Mouse (Mus musculus) forebrain, embryonic 15.5 days (tissue): ENCODE data around the gene Acot5. TPM values are rescaled to one million over a fixed set of nuclear protein-coding genes. Genes with fewer than 3 reads are reported as not detected.
A peak's percentile ranks its signal among the peaks of the same experiment; 100 is the strongest.
"Not testable (repeated sequence)": the region's sequence is repeated elsewhere in the genome, so short reads cannot be mapped to it uniquely, and the experiment has no call there.

Experiments
- ATAC-seq: fragments of 200-750 bp; cut with Nextera tagmentation; replicated peaks from 2 replicates; pipeline ENCODE4 v1.8.0; 2017; ENCODE audit warnings: mild to moderate bottlenecking, moderate TSS enrichment, moderate library complexity
- H3K27ac ChIP-seq: fragments of 300-500 bp; sonication (generic); replicated peaks from 2 replicates; pipeline ENCODE4 v1.5.1; 2015; ENCODE audit warnings: mild to moderate bottlenecking, inconsistent platforms
- H3K27me3 ChIP-seq: fragments of 300-500 bp; sonication (generic); 2 replicates; pipeline ENCODE4 v1.6.1; 2015; ENCODE audit warnings: inconsistent platforms
- H3K36me3 ChIP-seq: fragments of 300-500 bp; sonication (generic); 2 replicates; pipeline ENCODE4 v1.6.1; 2015; ENCODE audit warnings: mild to moderate bottlenecking, inconsistent platforms
- H3K4me1 ChIP-seq: fragments of 300-500 bp; sonication (generic); 2 replicates; pipeline ENCODE4 v1.6.1; 2015; ENCODE audit warnings: inconsistent platforms
- H3K4me2 ChIP-seq: fragments of 300-500 bp; sonication (generic); replicated peaks from 2 replicates; pipeline ENCODE4 v1.6.1; 2015; ENCODE audit warnings: mild to moderate bottlenecking, inconsistent platforms
- H3K4me3 ChIP-seq: fragments of 300-500 bp; sonication (generic); 2 replicates; pipeline ENCODE4 v1.5.1; 2015; ENCODE audit warnings: mild to moderate bottlenecking, inconsistent platforms
- H3K9ac ChIP-seq: fragments of 300-500 bp; sonication (generic); replicated peaks from 2 replicates; pipeline ENCODE4 v1.6.1; 2015; ENCODE audit warnings: mild to moderate bottlenecking, inconsistent platforms
- H3K9me3 ChIP-seq: fragments of 300-500 bp; sonication (generic); 2 replicates; pipeline ENCODE4 v1.6.1; 2016; ENCODE audit warnings: inconsistent platforms
- WGBS: fragments of 180-500 bp; shearing (Covaris S2); methylation state at CpG from one replicate; pipeline ENCODE4 v1.1.7; 2015; ENCODE audit warnings: mixed read lengths; 5-methylcytosine and 5-hydroxymethylcytosine counted together
- polyA plus RNA-seq: library from polyadenylated mRNA; unstranded; fragments of >200 nt; fragmentation: Nextera tagmentation; extraction: Ambion mirVana; gene quantifications from 2 replicates; pipeline ENCODE4 v1.2.1, GENCODE M21; 2015

Gene Acot5
- 0.32 TPM in 1 of 2 replicates, not detected in the other for polyA plus RNA-seq

DNA sequence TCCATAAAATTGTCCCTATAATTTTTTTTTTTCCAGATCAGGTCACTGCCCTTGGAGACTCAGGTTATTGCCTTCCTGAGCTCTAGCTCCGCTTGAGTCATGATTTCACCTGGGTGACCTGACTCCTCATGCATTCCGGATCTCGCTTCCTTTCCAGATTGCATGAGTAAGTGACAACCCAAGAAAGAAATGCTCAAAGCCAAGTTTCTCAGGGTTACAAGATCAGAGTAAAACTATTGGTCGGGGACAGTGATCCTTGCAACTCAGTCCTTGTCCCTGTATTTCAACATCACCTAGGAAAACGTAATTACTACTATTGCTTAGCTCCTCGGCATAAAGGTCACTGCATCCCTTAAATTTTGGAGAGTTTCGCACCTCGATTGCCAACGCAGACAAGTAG lies at the start of gene Acot5:
TSS of gene Acot5 (plus strand) at position 340 of the 400 bp plus-strand sequence.
- Histone ChIP-seq H3K36me3 (no peaks in the 10 kb centered on the region), H3K9ac (peak within 1 kb of the TSS; percentile 24; the same call in 1 of the 2 replicates), H3K27me3 (peaks cover 16% of the 10 kb centered on the region), H3K4me2 (peak within 1 kb of the TSS; percentile 55), H3K9me3 (no peaks in the 10 kb centered on the region), H3K4me1 (0 out of 2 replicates have a peak, but pooled peaks cover 4% of the 10 kb centered on the region), H3K27ac (no peak within 1 kb of the TSS), H3K4me3 (peak within 1 kb of the TSS; percentile 43)
- ATAC-seq: no peak
- 61% methylated on average over 9 of the region's 9 CpGs for WGBS

DNA sequence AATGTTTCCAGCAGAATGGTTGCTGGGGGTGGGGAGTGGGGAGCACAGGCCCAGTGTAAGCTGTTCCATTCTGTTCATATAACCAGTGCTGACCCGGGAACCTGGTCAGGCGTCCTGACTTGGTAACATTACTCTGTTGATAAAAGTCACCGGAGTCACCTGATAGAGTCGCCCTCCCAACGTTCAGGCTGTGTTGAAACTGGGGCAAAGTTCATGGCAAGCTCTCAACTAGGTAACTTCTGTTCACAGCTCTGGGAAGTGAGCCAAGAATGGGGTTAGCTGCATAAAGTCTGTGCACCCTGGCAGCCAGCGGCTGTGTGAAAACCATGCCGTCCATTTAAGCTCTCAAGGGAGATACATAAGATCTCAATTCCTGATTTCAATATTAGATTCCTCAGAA lies 48.6 kb upstream of the Acot5 start:
- not testable (repeated sequence) for H3K9ac ChIP-seq, ATAC-seq, H3K4me3 ChIP-seq, H3K27ac ChIP-seq, H3K4me2 ChIP-seq, H3K27me3 ChIP-seq, H3K36me3 ChIP-seq, H3K4me1 ChIP-seq, H3K9me3 ChIP-seq
- 52% methylated on average over 7 of the region's 7 CpGs for WGBS

DNA sequence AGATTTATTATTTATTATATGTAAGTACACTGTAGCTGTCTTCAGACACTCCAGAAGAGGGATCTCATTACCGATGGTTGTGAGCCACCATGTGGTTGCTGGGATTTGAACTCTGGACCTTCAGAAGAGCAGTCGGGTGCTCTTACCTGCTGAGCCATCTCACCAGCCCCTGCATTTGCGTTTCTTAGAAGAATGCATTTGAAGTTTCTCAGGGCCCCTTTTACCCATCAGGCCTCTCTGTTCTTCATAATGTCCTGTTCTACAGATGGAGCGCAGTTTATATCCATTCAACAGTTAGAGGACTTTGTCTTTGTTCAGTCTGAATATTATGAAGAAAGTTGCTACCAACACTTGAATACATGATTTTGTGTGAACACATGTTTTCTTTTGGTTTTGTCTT lies 46.9 kb upstream of the Acot5 start:
- not testable (repeated sequence) for H3K4me1 ChIP-seq, H3K9me3 ChIP-seq, H3K4me3 ChIP-seq, H3K36me3 ChIP-seq, H3K4me2 ChIP-seq, H3K27ac ChIP-seq, H3K27me3 ChIP-seq, H3K9ac ChIP-seq, ATAC-seq
- 90% methylated on average over 4 of the region's 4 CpGs for WGBS

DNA sequence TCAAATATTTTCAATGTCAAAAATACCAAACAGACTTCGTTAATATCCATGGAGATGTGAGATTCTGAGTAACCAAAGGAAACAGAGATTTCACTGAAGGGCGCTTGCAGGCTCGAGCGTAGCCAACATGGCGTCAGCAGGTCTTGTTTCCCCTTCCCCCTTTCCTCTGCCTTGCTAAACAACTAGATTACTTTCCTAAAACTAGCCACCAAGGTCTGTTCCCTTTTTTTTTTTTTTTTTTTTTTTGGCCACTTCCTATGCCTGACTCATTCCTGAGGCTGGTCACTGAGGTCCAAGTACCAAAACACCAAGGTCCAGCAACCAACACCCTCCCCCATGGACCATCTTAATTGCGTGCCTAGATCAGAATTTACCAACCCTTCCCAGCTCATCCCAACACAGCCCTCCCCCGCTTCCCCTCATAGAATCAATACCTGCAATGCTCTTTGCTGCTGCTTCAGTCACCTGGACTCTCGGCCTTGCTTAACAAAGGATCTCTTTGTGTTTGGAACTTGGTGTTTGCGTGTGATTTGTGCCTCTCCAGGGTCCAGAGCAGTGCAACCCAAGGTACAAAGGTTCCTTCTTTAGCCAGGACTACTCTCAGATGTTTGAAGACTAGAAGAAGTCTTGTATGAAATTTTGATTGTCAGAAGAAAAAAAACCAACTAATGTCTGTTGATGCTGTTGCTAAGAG lies 45.9 kb upstream of the Acot5 start:
- 87% methylated on average over 9 of the region's 9 CpGs for WGBS

DNA sequence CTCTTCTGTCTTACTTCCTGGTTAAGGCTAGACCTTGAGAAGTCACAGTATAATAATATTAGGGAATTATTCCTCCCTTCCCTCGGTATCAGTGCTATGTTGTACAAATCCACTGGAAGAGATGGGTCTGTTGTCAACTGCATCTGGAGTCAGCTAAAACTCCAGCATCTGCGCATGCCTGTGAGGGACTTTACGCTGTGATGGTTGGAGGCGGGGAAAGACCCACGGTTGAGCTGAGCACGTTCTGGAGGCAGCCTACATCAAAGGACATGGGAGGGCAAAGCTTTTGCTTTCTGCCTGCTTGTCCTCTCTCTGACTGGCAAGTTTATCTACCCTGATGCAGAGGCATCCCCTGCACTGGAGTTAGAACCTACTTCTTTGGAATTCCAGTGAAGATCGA lies 43.2 kb upstream of the Acot5 start:
- no peak overlapping the region for H3K4me3 ChIP-seq
- ATAC-seq: no peak
- H3K9me3 ChIP-seq: no peaks in the 10 kb centered on the region
- H3K4me2 ChIP-seq: no peak overlapping the region
- no peaks in the 10 kb centered on the region for H3K4me1 ChIP-seq
- H3K27me3 ChIP-seq: no peaks in the 10 kb centered on the region
- no peak overlapping the region for H3K27ac ChIP-seq
- no peaks in the 10 kb centered on the region for H3K36me3 ChIP-seq
- H3K9ac ChIP-seq: no peak overlapping the region
- WGBS: 85% methylated on average over 7 of the region's 7 CpGs

More for the DNA sequence above, 45.9 kb upstream of the Acot5 start:
- ATAC-seq: no peak
- no peaks in the 10 kb centered on the region for H3K9me3 ChIP-seq
- H3K9ac ChIP-seq: no peak overlapping the region
- no peaks in the 10 kb centered on the region for H3K27me3 ChIP-seq
- H3K4me3 ChIP-seq: no peak overlapping the region
- H3K36me3 ChIP-seq: no peaks in the 10 kb centered on the region
- peaks cover 2% of the 10 kb centered on the region; the same call in 1 of the 2 replicates for H3K4me1 ChIP-seq
- H3K27ac ChIP-seq: no peak overlapping the region
- H3K4me2 ChIP-seq: no peak overlapping the region

DNA sequence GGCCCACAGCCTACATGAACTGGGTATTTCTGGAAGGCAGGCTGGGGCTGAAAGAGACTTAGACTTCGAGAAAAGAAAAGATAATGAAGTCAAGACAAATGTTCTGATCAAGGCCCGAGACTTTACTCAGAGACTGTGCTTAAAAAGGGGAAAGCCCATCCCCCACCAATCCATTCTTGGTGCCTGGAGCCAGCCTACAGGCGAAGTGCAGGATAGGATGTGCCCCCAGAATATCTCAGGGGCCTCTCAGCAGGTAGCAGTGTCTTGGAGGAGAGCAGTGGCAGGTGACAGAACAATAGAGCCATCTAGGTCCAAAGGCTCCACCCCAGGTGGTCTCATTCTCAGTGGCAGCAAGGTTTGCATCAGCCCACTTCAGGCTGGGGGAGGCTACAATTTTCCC lies 40.8 kb upstream of the Acot5 start:
- H3K4me3 ChIP-seq, H3K4me1 ChIP-seq, H3K36me3 ChIP-seq, H3K27ac ChIP-seq, H3K4me2 ChIP-seq, H3K27me3 ChIP-seq, H3K9ac ChIP-seq, ATAC-seq, H3K9me3 ChIP-seq: not testable (repeated sequence)
- WGBS: 36% methylated on average over 3 of the region's 3 CpGs

DNA sequence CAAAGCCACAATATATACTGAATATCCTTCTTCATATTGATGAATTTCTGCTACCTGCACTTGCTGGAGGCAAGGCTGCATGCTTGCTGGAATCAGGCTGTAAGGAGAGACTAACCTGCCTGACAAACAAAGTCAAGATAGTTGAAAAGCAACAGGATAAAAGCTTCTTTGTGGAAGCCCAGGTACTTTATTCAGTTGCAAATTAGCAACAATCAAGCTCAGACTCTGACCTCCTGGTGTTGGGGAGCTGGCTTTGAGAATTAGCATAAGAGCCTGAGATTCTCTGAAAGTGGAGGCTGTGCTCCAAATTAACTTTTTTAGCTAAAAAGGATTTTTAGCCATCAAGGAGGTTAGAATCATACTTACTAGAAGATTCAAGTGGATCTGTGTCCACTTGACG lies 40.1 kb upstream of the Acot5 start:
- not testable (repeated sequence) for H3K9ac ChIP-seq, H3K4me2 ChIP-seq, H3K9me3 ChIP-seq, H3K4me3 ChIP-seq, H3K4me1 ChIP-seq, H3K27me3 ChIP-seq, H3K27ac ChIP-seq, ATAC-seq, H3K36me3 ChIP-seq
- 81% methylated on average over 1 of the region's 1 CpGs for WGBS

DNA sequence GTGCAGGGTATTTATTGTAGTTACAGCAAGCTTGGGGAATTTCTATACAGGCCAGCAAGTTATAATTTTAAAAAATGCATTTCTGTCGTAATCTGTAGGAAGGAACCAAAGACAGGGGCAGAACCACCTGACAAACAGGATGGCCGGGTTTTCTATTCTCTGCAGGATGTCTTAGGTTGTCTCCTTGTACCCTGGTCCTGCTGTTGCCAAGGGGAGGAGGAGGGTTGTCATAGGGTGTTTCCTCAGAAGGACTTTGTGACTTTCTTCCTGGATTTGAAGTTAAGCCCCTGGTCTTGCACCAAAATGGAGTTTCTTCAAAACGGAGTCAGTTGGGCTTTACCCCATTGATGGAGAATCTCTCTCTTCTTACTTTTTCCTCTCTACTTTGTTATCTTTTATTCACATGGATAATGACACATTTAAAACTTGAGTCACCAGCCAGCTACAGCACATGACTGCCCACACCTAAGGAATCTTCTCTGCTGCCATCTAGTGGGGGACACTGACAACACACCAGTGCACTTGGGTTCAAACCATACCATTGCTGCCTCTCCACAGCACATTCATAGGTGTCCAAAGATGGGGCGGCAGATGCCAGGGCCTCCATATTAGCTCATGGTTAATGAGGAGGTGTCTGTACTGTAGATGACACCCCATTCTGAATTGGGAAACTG lies 38.3 kb upstream of the Acot5 start:
- ATAC-seq: peak; percentile 70; the same call in 1 of the 2 replicates
- no peaks in the 10 kb centered on the region for H3K9me3 ChIP-seq
- no peaks in the 10 kb centered on the region for H3K27me3 ChIP-seq
- no peaks in the 10 kb centered on the region for H3K36me3 ChIP-seq
- H3K9ac ChIP-seq: no peak overlapping the region
- H3K4me3 ChIP-seq: no peak overlapping the region
- no peak overlapping the region for H3K4me2 ChIP-seq
- H3K27ac ChIP-seq: no peak overlapping the region
- WGBS: 68% methylated on average over 4 of the region's 4 CpGs
- no peaks in the 10 kb centered on the region for H3K4me1 ChIP-seq

DNA sequence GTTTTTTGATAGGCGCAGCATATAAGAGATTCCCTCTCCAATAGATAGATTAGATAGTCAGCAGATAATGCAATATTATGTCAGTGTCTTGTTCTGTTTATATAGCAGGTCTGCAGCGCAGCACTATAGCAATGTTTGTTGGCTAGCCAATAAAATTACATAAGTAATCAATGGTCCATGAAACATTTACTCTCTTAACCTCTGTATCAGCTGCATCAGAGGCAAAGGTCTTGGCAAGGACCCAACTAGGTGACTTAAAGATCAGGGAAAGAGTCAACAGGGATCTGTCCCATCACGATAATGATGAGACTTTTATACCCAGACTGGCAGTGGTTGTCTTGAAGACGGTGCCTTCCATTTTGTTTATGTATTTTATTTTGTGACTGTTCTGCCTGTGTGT lies 36.3 kb upstream of the Acot5 start:
- ATAC-seq: no peak
- Histone ChIP-seq H3K27me3 (no peaks in the 10 kb centered on the region), H3K4me3 (no peak overlapping the region), H3K9ac (no peak overlapping the region), H3K36me3 (no peaks in the 10 kb centered on the region), H3K4me2 (no peak overlapping the region), H3K4me1 (no peaks in the 10 kb centered on the region), H3K27ac (no peak overlapping the region), H3K9me3 (no peaks in the 10 kb centered on the region)
- 97% methylated on average over 4 of the region's 4 CpGs for WGBS

DNA sequence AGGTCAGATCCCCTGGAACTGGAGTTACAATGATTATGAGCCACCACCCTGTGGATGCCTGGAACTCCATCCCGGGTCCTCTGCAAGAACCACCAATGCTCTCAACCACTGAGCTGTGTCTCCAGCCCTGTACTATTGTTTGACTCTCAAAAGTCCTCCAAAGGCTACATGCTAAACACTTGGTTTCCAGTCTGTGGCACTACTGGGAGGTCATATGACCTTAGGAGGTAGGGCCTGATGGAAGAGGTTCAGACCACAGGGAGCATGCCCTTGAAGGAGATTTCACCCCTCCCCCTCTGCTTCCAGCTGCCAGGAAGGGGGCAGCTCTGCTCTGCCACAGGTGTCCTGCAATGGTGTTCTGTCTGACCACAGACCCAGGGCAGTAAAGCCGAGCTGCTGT lies 35.8 kb upstream of the Acot5 start:
- H3K27me3 ChIP-seq, H3K4me2 ChIP-seq, H3K27ac ChIP-seq, H3K36me3 ChIP-seq, H3K4me1 ChIP-seq, H3K9ac ChIP-seq, H3K4me3 ChIP-seq, H3K9me3 ChIP-seq, ATAC-seq: not testable (repeated sequence)
- 89% methylated on average over 2 of the region's 2 CpGs for WGBS

DNA sequence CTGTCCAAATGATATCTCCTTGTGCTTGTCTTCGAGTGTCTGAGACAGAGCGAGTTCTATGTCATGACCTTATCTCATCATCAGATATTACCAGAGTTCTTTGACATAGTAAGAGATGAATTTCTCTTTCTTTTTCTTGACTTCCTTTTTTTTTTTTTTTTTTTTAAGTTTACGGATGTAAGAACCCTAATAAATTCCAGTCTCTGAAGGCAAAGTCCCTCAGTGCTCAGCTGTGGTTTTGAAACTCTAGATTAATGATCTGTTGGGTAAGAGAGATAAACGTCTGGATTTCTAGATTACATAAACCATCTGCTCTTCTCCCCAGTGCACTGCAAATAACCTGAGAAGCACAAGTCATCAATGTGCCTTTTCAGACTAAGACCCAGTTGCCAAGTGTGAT lies 35.0 kb upstream of the Acot5 start:
- H3K9me3 ChIP-seq: no peaks in the 10 kb centered on the region
- no peaks in the 10 kb centered on the region for H3K36me3 ChIP-seq
- no peak overlapping the region for H3K27ac ChIP-seq
- ATAC-seq: no peak
- H3K4me1 ChIP-seq: no peaks in the 10 kb centered on the region
- H3K9ac ChIP-seq: no peak overlapping the region
- H3K27me3 ChIP-seq: no peaks in the 10 kb centered on the region
- no peak overlapping the region for H3K4me3 ChIP-seq
- H3K4me2 ChIP-seq: no peak overlapping the region
- 90% methylated on average over 4 of the region's 4 CpGs for WGBS

DNA sequence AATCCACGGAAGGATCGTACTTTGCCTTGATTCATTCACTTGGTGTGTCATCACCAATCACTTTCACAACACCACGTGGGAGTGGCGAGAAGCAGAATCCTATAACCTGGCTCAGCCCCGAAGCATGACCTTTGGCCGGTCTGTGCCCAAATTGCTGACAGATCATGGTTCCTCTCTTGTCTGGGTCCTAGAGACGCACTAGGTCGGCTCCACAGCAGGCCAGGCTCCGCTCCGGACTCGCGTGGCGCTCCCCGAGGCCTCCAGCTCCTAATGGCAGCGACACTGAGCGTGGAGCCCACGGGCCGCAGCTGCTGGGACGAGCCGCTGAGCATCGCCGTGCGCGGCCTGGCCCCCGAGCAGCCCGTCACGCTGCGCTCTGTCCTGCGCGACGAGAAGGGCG lies 30.9 kb upstream of the Acot5 start, which contains the start of gene Acot4:
TSS of gene Acot4 (plus strand) at position 139 of the 400 bp plus-strand sequence.
- not testable (repeated sequence) for H3K36me3 ChIP-seq, H3K27me3 ChIP-seq, H3K9me3 ChIP-seq, H3K27ac ChIP-seq, H3K4me1 ChIP-seq
- peak; percentile 55 for ATAC-seq
- peak within 1 kb of the TSS; percentile 64 for H3K4me2 ChIP-seq
- peak within 1 kb of the TSS; percentile 45 for H3K4me3 ChIP-seq
- peak within 1 kb of the TSS; percentile 48 for H3K9ac ChIP-seq
- 11% methylated on average over 32 of the region's 32 CpGs for WGBS
